Mouse (Mus musculus) layer of hippocampus, adult 18-20 months (tissue): ENCODE results near the gene Grin3a. TPM values are rescaled to one million over a fixed set of nuclear protein-coding genes. Genes with fewer than 3 reads are reported as not detected.

Experiments used
- total RNA-seq, 2 experiments: library from RNA; stranded (reverse); gene quantifications; 2 replicates each; pipeline ENCODE4 v1.2.3; 2021

Grin3a gene
- total RNA-seq, 2 experiments from 2014 or later = 31.2 to 31.5 TPM

Other genes starting within 250 kb of the Grin3a start
- gene Tmem246, start 247.9 kb downstream of the Grin3a start, total RNA-seq = 10 to 100 TPM; 75.4 to 77.1 TPM
- gene Rnf20, start 213.7 kb downstream of the Grin3a start, total RNA-seq = 10 to 100 TPM; 68.9 to 72.2 TPM
- under 1 TPM; 0.32 to 0.36 TPM for gene Ppp3r2, start 163.7 kb downstream of the Grin3a start, total RNA-seq